Mouse (Mus musculus): Measurements from ENCODE around the gene Eml4.
A peak's percentile ranks its signal among the peaks of the same experiment; 100 is the strongest.

The Eml4 gene

GRCm38 (mm10) chr17:83387161-83387560 is 36.4 kb downstream of the Eml4 start:
- DNase-seq: no peak

GRCm38 (mm10) chr17:83394013-83394412 is 43.3 kb downstream of the Eml4 start:
- no peak for DNase-seq

- DNase-seq: no peak
Observed at GRCm38 (mm10) chr17:83397571-83398100, 46.9 kb downstream of the Eml4 start.

- no peak for DNase-seq
Observed at GRCm38 (mm10) chr17:83398756-83399155, 48.0 kb downstream of the Eml4 start.

GRCm38 (mm10) chr17:83430607-83431006 is 79.9 kb downstream of the Eml4 start:
- no peak for DNase-seq

GRCm38 (mm10) chr17:83443406-83443805 is 92.7 kb downstream of the Eml4 start:
- no peak for DNase-seq

GRCm38 (mm10) chr17:83449583-83449982 is 98.9 kb downstream of the Eml4 start:
- DNase-seq: no peak

GRCm38 (mm10) chr17:83451367-83451766 is 100.6 kb downstream of the Eml4 start:
- DNase-seq: peak; percentile 8

- DNase-seq: no peak
Observed at GRCm38 (mm10) chr17:83451796-83452195, 101.1 kb downstream of the Eml4 start.

GRCm38 (mm10) chr17:83452451-83452850 is 101.7 kb downstream of the Eml4 start:
- DNase-seq: no peak

- no peak for DNase-seq
Observed at GRCm38 (mm10) chr17:83453587-83453986, 102.9 kb downstream of the Eml4 start.

- no peak for DNase-seq
Observed at GRCm38 (mm10) chr17:83457271-83457670, 106.5 kb downstream of the Eml4 start.

- DNase-seq: no peak
Observed at GRCm38 (mm10) chr17:83465969-83466368, 115.2 kb downstream of the Eml4 start.

GRCm38 (mm10) chr17:83466697-83467251 is 116.0 kb downstream of the Eml4 start:
- DNase-seq: no peak

GRCm38 (mm10) chr17:83469586-83469985 is 118.9 kb downstream of the Eml4 start:
- DNase-seq: no peak

- no peak for DNase-seq
Observed at GRCm38 (mm10) chr17:83477089-83477488, 126.4 kb downstream of the Eml4 start.

- no peak for DNase-seq
Observed at GRCm38 (mm10) chr17:83481551-83481950, 130.8 kb downstream of the Eml4 start.

GRCm38 (mm10) chr17:83482817-83483536 is 132.2 kb downstream of the Eml4 start:
- no peak for DNase-seq

GRCm38 (mm10) chr17:83483784-83484183 is 133.1 kb downstream of the Eml4 start:
- no peak for DNase-seq

GRCm38 (mm10) chr17:83487762-83488161 is 137.0 kb downstream of the Eml4 start:
- DNase-seq: no peak

GRCm38 (mm10) chr17:83498889-83499288 is 148.2 kb downstream of the Eml4 start:
- no peak for DNase-seq

- no peak for DNase-seq
Observed at GRCm38 (mm10) chr17:83499692-83500091, 149.0 kb downstream of the Eml4 start.

GRCm38 (mm10) chr17:83503693-83504092 is 153.0 kb downstream of the Eml4 start:
- DNase-seq: no peak

GRCm38 (mm10) chr17:83512130-83512529 is 161.4 kb downstream of the Eml4 start:
- no peak for DNase-seq

Measured in cerebellum, adult 11-12 months (tissue).